Mouse (Mus musculus) adrenal gland, postnatal 14 days (tissue): ENCODE measurements at regions not wholly inside any gene's neighbourhood (a gene's known extent, or its start where the extent isn't known, plus 50 kb on each side); places are given as distances from the start of the nearest gene placed in this dataset.
A peak's percentile ranks its signal among the peaks of the same experiment; 100 is the strongest.

Experiments
- DNase-seq: peaks from one replicate; pipeline ENCODE4 v3.0.0; 2021; ENCODE audit warnings: mixed read lengths

- DNase-seq, result no peak
Observed at GRCm38 (mm10) chr4:142638057-142638456, 398.9 kb upstream of the Kazn start.

GRCm38 (mm10) chr4:142634398-142634797, 395.2 kb upstream of the Kazn start:
- no peak for DNase-seq

DNA sequence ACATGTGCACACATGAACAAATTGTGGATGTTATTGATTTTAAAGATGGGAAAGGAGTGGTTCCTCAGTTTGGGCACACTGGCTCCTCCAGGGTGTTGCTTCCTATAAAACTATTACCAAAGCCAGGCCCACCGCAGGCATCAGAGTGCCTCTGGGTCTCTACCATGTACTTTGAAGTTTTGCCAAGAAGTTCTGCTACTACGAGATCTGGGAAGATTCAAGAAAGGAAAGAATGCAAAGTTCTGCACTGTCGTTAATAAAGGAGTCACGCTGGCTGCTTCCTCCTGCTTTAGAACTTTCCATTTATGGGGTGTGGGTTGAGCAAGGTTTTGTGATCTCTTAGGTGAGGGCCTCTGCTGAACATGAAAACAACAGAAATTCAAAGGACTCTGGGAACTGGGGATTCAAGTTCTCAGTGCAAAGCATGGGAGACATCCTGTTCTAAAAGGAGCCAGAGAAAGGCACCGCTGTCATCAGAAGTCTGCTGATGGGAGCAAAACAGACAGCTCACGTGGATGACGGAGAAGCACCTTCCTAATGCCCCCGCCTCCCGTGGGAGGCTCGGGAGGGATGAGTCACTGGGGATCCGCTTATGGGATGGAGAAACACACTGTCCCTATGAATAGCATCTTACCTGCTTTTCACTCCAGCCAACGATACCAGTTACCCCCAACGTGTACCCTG, 394.6 kb upstream of the Kazn start:
- no peak for DNase-seq

DNA sequence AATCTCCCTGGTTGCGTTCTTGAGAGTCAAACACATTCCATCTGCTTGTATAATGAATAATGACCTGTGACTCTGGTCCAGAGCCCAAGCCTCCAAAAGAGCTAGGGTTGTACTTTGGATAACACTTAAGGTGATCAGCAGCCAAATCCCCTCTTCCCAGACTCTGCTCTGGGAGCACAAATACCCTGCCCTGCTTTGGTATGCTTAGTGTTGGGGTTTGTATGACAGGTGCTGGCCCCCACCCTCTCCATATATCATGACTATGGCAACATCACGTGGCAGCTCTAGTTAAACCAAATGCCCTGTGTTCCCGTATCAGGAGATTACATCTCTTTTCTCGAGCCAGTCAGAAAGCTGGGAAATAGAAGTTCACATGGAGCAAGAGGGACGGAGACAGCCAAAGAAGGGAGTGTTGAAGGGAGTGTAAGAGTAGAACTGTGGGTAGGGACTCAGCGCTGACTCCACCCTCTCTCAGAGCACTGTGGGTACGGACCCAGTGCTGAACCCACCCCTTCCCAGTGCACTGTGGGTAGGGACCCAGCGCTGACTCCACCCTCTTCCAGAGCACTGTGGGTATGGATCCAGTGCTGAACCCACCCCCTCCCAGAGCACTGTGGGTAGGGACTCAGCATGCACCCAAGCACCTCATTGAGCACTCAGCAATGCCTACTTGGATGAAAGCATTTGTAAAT, 387.4 kb upstream of the Kazn start:
- DNase-seq, result no peak

DNA sequence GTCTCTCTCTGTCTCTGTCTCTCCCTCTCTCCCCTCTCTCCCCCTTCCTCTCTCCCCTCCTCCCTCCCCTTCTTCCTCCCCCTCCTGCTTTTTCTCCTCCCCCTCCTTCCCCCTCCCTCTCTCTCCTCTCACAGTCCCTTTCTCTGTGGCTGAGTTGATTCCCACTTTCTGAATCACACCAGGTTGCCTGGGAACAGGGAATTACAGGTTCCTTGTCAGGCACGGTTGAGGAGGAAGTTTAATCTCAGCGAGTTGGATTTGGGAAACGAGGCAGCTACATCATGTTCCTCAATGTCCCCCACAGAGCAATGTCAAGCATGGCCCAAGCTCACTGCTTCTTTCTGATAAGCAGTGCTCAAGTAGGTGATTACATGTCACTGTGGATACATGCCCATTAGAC, 386.3 kb upstream of the Kazn start:
- DNase-seq, result no peak

GRCm38 (mm10) chr4:142622151-142622861, 383.1 kb upstream of the Kazn start:
- DNase-seq, result no peak

- DNase-seq, result no peak
Observed at GRCm38 (mm10) chr4:142619396-142619795, 380.2 kb upstream of the Kazn start.

GRCm38 (mm10) chr4:142618770-142619169, 379.6 kb upstream of the Kazn start:
- no peak for DNase-seq

GRCm38 (mm10) chr4:142617676-142618075, 378.5 kb upstream of the Kazn start:
- peak; percentile 48 for DNase-seq

DNA sequence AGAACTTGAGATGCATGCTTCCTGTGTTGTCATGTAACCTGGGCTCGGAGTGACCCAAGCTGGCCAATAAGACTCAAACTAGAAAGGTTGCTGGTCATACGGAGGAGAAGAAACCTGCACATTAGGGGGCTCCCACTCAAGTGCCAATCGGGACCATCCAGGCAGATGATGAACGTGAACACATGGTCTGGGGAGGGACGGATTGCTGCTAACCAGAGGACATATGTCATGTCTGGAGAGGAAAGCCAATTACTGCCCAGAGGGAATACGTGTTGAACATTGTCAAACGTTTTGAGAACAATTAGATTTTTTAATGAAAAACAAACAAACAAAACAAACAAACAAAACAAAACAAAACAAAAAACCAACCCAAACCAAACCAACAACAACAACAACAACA, 377.7 kb upstream of the Kazn start:
- no peak for DNase-seq

DNA sequence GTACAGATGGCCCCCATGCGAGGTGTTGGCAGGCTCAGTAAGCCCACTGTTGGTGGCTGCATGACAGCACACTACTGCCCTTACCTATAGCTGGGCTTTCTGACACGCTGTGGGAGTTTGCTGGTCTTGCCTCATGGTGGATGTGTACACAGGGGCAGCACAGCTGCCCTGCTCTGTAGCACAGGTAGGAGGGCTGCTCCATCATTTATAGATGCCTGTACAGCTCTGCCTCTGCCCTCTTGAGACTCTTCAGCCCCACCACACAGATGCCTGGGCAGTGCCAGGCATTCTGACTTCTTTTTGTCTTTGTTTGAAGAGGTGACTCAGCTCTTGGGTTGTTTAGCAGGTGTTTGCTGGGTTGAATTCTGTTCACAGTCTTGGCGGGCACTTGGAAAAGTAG, 365.9 kb upstream of the Kazn start:
- DNase-seq, result no peak

- DNase-seq, result no peak
Observed at GRCm38 (mm10) chr4:142597214-142597613, 358.0 kb upstream of the Kazn start.

- DNase-seq, result no peak
Observed at GRCm38 (mm10) chr4:142589084-142589741, 350.0 kb upstream of the Kazn start.

GRCm38 (mm10) chr4:142588418-142589083, 349.4 kb upstream of the Kazn start:
- DNase-seq, result no peak

- no peak for DNase-seq
Observed at GRCm38 (mm10) chr4:142587345-142588035, 348.3 kb upstream of the Kazn start.

DNA sequence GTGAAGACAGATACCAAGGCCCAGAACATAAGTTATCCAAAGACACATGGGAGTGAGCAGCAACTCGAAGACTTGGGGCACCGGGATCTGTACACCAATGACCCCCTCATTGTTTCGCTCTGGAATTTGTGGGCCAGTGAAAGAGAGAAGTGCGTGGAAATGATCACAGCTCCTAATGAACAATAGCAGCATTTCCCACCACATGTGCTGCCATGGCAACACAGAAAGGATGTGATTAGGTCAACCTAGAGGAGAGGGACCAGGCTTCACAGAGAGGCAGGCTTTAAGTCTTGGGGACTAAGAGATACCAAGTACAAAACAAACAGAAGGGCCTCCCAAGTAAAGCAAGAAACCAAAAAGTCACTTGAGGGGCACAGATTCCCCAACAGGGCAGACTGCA, 339.3 kb upstream of the Kazn start:
- no peak for DNase-seq

GRCm38 (mm10) chr4:142577519-142577918, 338.3 kb upstream of the Kazn start:
- DNase-seq, result no peak

DNA sequence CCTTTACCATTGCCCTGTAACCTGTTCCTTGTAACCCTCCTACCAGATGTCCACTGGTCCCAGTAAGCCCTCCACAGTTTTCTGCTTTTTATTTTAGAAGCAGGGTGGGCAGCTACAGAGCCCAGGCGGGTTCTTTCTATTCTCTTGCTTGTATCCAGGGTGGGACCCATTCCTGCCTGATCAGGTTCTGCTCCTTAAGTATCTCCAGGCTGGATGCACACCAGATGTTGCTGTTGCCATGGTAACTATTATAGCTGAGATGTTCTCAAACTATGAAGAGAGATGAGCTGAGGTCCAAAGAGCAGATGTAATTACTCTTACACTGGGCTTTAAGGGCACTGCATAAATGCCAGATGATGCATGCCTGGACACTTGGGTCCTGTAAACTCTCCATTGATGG, 335.3 kb upstream of the Kazn start:
- DNase-seq, result no peak

DNA sequence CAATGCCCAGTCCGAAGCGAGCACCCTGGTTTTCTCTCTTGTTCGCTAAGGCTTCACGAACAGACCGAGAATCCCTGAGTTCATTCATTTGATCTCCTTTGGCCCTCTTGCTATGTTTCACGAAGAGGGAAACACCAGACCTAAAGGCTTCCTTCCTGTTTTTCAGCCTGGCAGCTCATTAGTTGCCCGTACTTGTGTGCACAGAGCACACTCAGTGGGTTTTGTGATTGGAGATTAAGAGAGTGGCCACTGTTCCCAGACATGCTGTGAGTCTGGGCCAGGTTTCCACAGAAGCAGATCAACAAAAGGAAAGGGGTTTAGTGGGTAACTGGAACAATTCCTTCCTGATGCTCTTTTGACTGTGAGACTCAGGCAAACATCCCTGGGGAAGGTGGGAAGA, 331.5 kb upstream of the Kazn start:
- DNase-seq, result no peak

DNA sequence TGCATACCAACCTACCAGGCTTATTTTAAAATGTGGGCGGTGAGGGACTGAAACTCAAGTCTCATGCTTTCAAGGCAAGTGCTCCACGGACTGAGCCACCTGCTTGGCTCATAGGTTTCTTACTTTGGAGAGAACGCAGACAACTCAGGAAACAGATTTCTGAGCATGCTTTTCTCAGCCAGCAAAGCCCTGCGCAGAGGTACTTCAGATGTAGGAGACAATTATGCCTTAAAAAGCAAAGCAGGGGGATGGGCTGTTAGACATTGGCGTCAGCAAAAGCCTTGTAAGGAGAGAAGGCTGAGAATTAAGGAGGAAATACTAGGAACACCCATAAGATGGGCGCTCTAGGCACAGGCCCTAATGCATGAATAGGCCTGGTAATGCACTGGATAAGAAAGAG, 329.4 kb upstream of the Kazn start:
- no peak for DNase-seq

GRCm38 (mm10) chr4:142554716-142555115, 315.5 kb upstream of the Kazn start:
- DNase-seq, result no peak

- no peak for DNase-seq
Observed at GRCm38 (mm10) chr4:142545871-142546270, 306.7 kb upstream of the Kazn start.
